Mouse (Mus musculus) C2C12 (cell line): ENCODE measurements around the gene Gnaq. TPM values are rescaled to one million over a fixed set of nuclear protein-coding genes. Genes with fewer than 3 reads are reported as not detected.

Experiments used
- H3K27me3 ChIP-seq: one replicate; pipeline ENCODE4 v1.6.1; 2011; ENCODE audit not compliant: control insufficient read depth, insufficient read depth, insufficient read length
- H3K36me3 ChIP-seq: one replicate; pipeline ENCODE4 v1.6.1; 2011; ENCODE audit not compliant: control insufficient read depth, insufficient read depth
- H3K4me3 ChIP-seq: one replicate; pipeline ENCODE4 v1.5.1; 2011; ENCODE audit warnings: mild to moderate bottlenecking, control low read depth; ENCODE audit not compliant: poor library complexity, insufficient read depth, severe bottlenecking
- H3K79me2 ChIP-seq: one replicate; pipeline ENCODE4 v1.6.1; 2011; ENCODE audit not compliant: control insufficient read depth, insufficient read depth
- H3K79me3 ChIP-seq: one replicate; pipeline ENCODE4 v1.6.1; 2011; ENCODE audit warnings: low read depth, control low read depth
- H3ac ChIP-seq: one replicate; pipeline ENCODE3; 2011; ENCODE audit warnings: low read depth; ENCODE audit not compliant: control insufficient read depth, insufficient read length
- CEBPB ChIP-seq: IDR thresholded peaks from one replicate; pipeline ENCODE4 v1.6.1; 2011; ENCODE audit warnings: low read depth, mild to moderate bottlenecking, control low read depth, moderate library complexity
- CTCF ChIP-seq: IDR thresholded peaks from one replicate; pipeline ENCODE4 v1.5.1; 2011; ENCODE audit not compliant: control insufficient read depth, insufficient read depth, insufficient read length
- FOSL1 ChIP-seq: IDR thresholded peaks from one replicate; pipeline ENCODE4 v1.8.0; 2011; ENCODE audit warnings: mild to moderate bottlenecking, low read length; ENCODE audit not compliant: poor library complexity, insufficient read depth, severe bottlenecking
- MAX ChIP-seq: IDR thresholded peaks from one replicate; pipeline ENCODE4 v1.6.1; 2011; ENCODE audit warnings: mild to moderate bottlenecking, control low read depth
- MYOD1 ChIP-seq: IDR thresholded peaks from one replicate; pipeline ENCODE4 v1.6.1; 2011; ENCODE audit warnings: low read depth; ENCODE audit not compliant: control insufficient read depth, insufficient read length
- MYOG ChIP-seq: IDR thresholded peaks from one replicate; pipeline ENCODE4 v1.6.1; 2011; ENCODE audit not compliant: control insufficient read depth, insufficient read length; ENCODE audit errors: extremely low read depth
- USF1 ChIP-seq: IDR thresholded peaks from one replicate; pipeline ENCODE4 v1.6.1; 2011; ENCODE audit warnings: low read depth, mild to moderate bottlenecking, control low read depth, moderate library complexity
- polyA plus RNA-seq: library from polyadenylated mRNA; unstranded; fragments of >200 nt; fragmentation: generic; extraction: Trizol; gene quantifications from one replicate; pipeline ENCODE4 v1.2.1, GENCODE M21; 2012; ENCODE audit warnings: missing spikeins

Gene Gnaq
- polyA plus RNA-seq, 1 experiment: 9.5 TPM

DNA sequence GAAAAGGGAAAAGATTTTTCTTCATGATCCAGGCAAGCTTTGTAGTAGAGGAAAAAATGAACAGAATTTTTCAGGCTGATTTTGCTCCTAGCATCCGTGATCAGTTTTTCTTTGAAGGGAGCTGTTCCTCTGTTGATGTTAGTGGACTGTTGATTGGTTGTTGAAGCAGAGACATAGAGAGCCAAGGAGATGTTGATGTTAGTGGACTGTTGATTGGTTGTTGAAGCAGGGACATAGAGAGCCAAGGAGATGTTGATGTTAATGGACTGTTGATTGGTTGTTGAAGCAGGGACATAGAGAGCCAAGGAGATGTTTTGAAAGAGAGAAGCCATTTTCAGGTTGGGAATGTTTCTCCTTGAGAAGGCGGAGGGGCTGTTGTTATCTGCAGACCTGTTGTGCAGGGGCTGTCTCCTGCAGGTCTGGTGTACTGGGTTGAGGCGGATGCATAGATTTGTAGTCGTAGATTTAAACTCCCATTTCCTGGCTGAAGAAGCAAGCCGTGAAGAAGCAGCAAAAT, 5.5 kb downstream of the Gnaq start:
- TF ChIP-seq MYOD1 (no peak), MYOG (no peak), MAX (no peak), USF1 (no peak), CEBPB (no peak), CTCF (no peak), FOSL1 (no peak)
- H3K36me3 ChIP-seq: no peaks in the 10 kb centered on the region
- no peak overlapping the region for H3ac ChIP-seq
- peaks cover 99% of the 10 kb centered on the region for H3K79me2 ChIP-seq
- H3K4me3 ChIP-seq: no peak overlapping the region
- H3K79me3 ChIP-seq: peaks cover 62% of the 10 kb centered on the region
- no peaks in the 10 kb centered on the region for H3K27me3 ChIP-seq

DNA sequence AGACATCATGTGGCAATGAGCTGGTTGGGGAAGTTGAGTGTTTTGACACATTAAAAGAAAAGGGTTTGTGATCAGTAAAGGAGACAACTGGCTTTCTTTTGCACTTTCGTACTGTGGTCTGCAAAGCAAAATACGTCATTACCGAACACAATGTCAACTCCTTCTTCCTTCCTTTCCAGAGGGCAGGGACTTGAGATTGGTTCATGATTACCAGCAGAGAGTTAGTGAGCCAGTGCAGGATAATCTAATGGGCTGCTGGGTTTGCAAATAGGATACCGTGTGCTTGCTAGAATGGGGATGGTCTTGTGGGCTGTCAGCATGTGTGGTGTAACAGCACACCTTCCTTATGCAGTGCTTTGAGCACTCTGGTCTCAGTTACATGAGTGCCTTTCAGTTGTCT, 8.1 kb downstream of the Gnaq start:
- no peak for TF ChIP-seq MYOG
- no peak for TF ChIP-seq MYOD1
- no peak for TF ChIP-seq CTCF
- no peak for TF ChIP-seq FOSL1
- no peak for TF ChIP-seq USF1
- TF ChIP-seq MAX: no peak
- no peak for TF ChIP-seq CEBPB
- H3K4me3 ChIP-seq: no peak overlapping the region
- no peaks in the 10 kb centered on the region for H3K27me3 ChIP-seq
- peaks cover 57% of the 10 kb centered on the region for H3K79me3 ChIP-seq
- H3K36me3 ChIP-seq: no peaks in the 10 kb centered on the region
- H3ac ChIP-seq: no peak overlapping the region
- H3K79me2 ChIP-seq: peaks cover 97% of the 10 kb centered on the region

DNA sequence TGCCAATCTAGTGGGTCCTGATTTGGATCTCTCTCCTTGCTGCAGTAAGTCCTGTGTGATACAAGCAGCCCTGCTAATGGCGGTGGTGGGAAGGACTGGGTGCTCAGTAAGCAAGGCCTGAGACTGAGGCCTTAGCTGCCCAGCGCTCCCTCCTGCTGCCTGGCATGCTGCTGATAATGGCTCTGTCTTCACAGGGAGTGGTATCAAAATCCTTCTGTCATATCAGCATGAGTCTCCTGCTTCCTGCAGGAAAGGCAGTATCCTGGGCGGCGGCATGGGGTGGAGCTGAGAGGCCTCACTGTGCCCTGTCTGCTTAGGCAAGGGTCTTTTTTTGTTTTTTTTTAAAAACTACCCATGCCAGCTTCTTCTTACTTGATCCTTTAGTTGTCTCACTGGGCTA, 9.2 kb downstream of the Gnaq start:
- peaks cover 92% of the 10 kb centered on the region for H3K79me2 ChIP-seq
- TF ChIP-seq MYOG (no peak), FOSL1 (no peak), CTCF (no peak), MYOD1 (no peak), USF1 (no peak), MAX (no peak)
- H3ac ChIP-seq: no peak overlapping the region
- no peaks in the 10 kb centered on the region for H3K27me3 ChIP-seq
- H3K36me3 ChIP-seq: no peaks in the 10 kb centered on the region
- H3K79me3 ChIP-seq: peaks cover 60% of the 10 kb centered on the region
- H3K4me3 ChIP-seq: no peak overlapping the region

DNA sequence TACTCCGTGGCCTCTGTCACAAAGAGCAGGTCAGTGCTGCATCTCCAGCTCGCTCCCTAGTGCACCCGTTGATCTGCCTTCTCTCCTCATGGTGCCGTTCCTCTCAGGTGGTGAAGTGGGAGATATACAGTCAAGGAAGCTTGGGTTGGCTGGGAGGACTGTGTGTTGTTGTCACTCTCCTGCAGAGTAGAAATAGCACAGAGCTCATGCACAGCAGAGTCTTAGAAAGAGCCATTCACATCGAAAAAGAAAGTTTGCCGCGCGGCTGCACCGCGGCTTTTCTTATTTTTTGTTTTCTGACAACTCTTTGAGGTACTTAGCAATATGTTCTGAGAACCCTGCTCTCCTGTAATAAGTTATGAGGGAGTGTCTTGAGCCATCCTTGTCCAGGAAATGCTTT, 10.4 kb downstream of the Gnaq start:
- peaks cover 92% of the 10 kb centered on the region for H3K79me2 ChIP-seq
- H3ac ChIP-seq: no peak overlapping the region
- peaks cover 52% of the 10 kb centered on the region for H3K79me3 ChIP-seq
- TF ChIP-seq CTCF (no peak), MAX (no peak), CEBPB (no peak), FOSL1 (no peak), USF1 (no peak), MYOD1 (no peak), MYOG (no peak)
- H3K27me3 ChIP-seq: no peaks in the 10 kb centered on the region
- H3K36me3 ChIP-seq: no peaks in the 10 kb centered on the region
- no peak overlapping the region for H3K4me3 ChIP-seq

DNA sequence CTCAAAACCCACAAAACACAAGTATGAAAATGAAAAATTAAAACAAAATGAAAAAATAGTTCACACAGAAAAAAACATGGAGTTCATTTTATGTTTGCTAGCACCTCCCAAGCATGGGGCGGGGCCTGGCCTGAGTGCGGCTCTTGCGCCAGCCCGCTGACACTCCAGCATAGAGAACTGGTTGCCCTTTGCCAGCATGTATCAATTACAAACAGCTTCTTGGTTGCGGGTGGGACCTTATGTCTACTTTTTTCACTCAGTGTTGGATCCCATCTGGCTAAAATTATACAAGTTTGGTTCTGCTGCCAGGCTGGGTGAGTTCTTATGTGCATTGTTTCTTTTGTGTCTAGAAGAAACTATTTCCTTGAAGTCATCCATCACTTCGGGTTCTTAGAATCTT, 14.8 kb downstream of the Gnaq start:
- peaks cover 31% of the 10 kb centered on the region for H3K79me3 ChIP-seq
- peaks cover 88% of the 10 kb centered on the region for H3K79me2 ChIP-seq
- no peaks in the 10 kb centered on the region for H3K27me3 ChIP-seq
- H3K36me3 ChIP-seq: no peaks in the 10 kb centered on the region
- TF ChIP-seq CTCF (no peak), CEBPB (no peak), MYOG (no peak), FOSL1 (no peak), USF1 (no peak), MYOD1 (no peak), MAX (no peak)
- H3ac ChIP-seq: no peak overlapping the region
- no peak overlapping the region for H3K4me3 ChIP-seq

DNA sequence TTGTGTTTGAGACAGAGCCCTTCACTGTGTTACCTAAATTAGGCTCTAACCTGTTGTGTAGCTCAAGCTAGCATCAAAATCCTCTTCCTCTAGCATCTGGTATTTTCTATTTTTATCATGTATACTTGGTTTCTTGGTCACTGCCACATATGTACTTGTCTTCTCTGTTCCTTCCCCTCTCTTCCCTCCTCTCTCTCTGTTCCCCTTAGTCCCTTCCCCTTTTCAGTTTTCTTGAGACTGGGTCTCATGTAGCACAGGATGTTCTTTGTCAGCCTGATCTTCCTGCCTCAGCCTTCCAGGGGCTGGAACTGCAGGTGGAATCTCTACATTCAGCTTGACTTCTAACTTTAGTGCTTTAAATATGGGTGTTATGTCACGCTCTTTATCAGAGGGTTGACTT, 16.5 kb downstream of the Gnaq start:
- Histone ChIP-seq H3K4me3 (no peak overlapping the region), H3K79me2 (peaks cover 78% of the 10 kb centered on the region), H3K27me3 (no peaks in the 10 kb centered on the region), H3K79me3 (peaks cover 28% of the 10 kb centered on the region), H3K36me3 (no peaks in the 10 kb centered on the region), H3ac (no peak overlapping the region)
- TF ChIP-seq FOSL1 (no peak), CEBPB (no peak), CTCF (no peak), MYOG (no peak), MYOD1 (no peak), MAX (no peak), USF1 (no peak)
